Mouse (Mus musculus): ENCODE measurements around the gene Tmem217. TPM values are rescaled to one million over a fixed set of nuclear protein-coding genes. Genes with fewer than 3 reads are reported as not detected.
"Not testable (repeated sequence)": the region's sequence is repeated elsewhere in the genome, so short reads cannot be mapped to it uniquely, and the experiment has no call there.

The Tmem217 gene
- polyA plus RNA-seq, 1 experiment, result not detected

DNA sequence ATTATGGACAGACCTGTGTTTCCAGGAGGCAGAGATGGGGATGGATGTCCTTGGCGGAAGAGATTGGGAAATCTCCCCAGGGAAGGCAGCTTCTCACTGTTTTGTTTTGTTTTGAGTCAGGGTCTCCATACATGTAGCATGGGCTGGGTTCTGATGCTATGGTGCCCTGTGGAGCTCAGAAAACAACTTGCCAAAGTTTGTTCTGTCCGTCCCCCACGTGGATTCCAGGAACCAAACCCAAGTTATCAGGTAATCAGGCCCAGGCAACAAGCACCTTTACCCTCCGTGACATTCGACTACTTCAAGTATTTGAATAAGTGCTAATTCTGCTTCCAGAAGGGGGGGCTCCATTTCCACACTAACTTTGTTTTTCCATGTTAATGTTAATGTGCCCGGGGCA is 52.7 kb downstream of the Tmem217 start:
- Histone ChIP-seq H3K79me2 (ENCODE audit: control insufficient read depth, insufficient read depth) (no peaks in the 10 kb centered on the region), H3ac (ENCODE audit: control insufficient read depth, insufficient read length) (no peak overlapping the region), H3K4me3 (no peak overlapping the region), H3K36me3 (ENCODE audit: control insufficient read depth, insufficient read depth) (no peaks in the 10 kb centered on the region), H3K27me3 (ENCODE audit: control insufficient read depth, insufficient read depth, insufficient read length) (no peaks in the 10 kb centered on the region), H3K4me2 (ENCODE audit: low read depth) (no peak overlapping the region)
- TF ChIP-seq POLR2A (IDR thresholded peaks at IDR 0.05; ENCODE audit: insufficient read length, low read depth) (no peak), MAX (IDR thresholded peaks at IDR 0.05; ENCODE audit: low read depth) (no peak), TCF12 (IDR thresholded peaks at IDR 0.05; ENCODE audit: insufficient read depth, poor library complexity, severe bottlenecking) (no peak), E2F4 (IDR thresholded peaks at IDR 0.05; ENCODE audit: insufficient read depth) (no peak), SRF (IDR thresholded peaks at IDR 0.05; ENCODE audit: control insufficient read depth, insufficient read length, low read depth) (no peak), MYOG (IDR thresholded peaks at IDR 0.05; ENCODE audit: control insufficient read depth in 1 of 3, insufficient read depth in 1 of 3, insufficient read length in 2 of 3, low read depth in 2 of 3) (no peak), TCF3 (IDR thresholded peaks at IDR 0.05; ENCODE audit: insufficient read length, low read depth) (no peak), REST (IDR thresholded peaks at IDR 0.05; ENCODE audit: insufficient read depth, insufficient read length) (no peak), MYOD1 (IDR thresholded peaks at IDR 0.05; ENCODE audit: control insufficient read depth in 1 of 3, insufficient read length in 2 of 3, low read depth in 2 of 3) (no peak), POLR2AphosphoS2 (IDR thresholded peaks at IDR 0.05; ENCODE audit: insufficient read length, low read depth) (no peak), USF1 (IDR thresholded peaks at IDR 0.05; ENCODE audit: low read depth) (no peak)

DNA sequence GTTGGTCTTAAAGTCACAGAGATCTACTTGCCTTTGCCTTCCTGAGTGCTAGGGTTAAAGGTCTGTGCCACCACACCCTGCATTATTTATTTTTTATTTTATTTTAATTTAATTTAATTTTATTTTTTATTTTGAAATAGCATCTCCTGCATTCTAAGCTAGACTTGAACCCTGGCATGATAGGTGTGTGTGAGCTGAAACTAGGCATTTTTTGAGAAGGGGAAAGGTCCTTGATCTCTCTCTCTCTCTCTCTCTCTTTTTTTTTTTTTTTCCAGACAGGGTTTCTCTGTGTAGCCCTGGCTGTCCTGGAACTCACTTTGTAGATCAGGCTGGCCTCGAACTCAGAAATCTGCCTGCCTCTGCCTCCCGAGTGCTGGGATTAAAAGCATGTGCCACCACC is 53.2 kb downstream of the Tmem217 start:
- H3K27me3 ChIP-seq (ENCODE audit: control insufficient read depth, insufficient read depth, insufficient read length); H3K79me2 ChIP-seq (ENCODE audit: control insufficient read depth, insufficient read depth); H3K4me2 ChIP-seq (ENCODE audit: low read depth); H3K4me3 ChIP-seq; H3K36me3 ChIP-seq (ENCODE audit: control insufficient read depth, insufficient read depth); H3ac ChIP-seq (ENCODE audit: control insufficient read depth, insufficient read length): not testable (repeated sequence)

DNA sequence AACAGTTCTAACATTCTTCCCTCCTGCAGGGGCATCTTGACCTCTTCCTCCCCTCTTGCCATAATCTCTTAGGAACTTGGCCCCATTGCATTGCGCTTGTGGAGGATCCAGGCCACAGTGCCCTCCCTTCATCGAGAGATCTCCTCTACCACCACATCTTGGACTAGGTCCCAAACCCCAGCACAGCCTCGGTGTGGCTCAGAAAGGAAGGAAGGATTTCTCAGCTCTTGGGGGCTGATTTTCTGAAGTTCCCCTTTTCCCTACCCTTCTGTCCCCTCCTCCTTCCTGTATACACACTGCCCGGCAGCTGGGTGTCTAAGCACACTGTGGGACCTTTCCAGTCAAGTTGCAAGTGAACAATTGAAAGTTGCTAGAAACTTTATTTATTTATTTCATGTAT is 54.2 kb downstream of the Tmem217 start:
- H3K4me3 ChIP-seq, result no peak overlapping the region
- H3K27me3 ChIP-seq (ENCODE audit: control insufficient read depth, insufficient read depth, insufficient read length), result no peaks in the 10 kb centered on the region
- peaks cover 8% of the 10 kb centered on the region for H3K36me3 ChIP-seq (ENCODE audit: control insufficient read depth, insufficient read depth)
- H3K79me2 ChIP-seq (ENCODE audit: control insufficient read depth, insufficient read depth), result no peaks in the 10 kb centered on the region
- no peak overlapping the region for H3ac ChIP-seq (ENCODE audit: control insufficient read depth, insufficient read length)
- TF ChIP-seq MAX (IDR thresholded peaks at IDR 0.05; ENCODE audit: low read depth), result no peak
- TF ChIP-seq SRF (IDR thresholded peaks at IDR 0.05; ENCODE audit: control insufficient read depth, insufficient read length, low read depth), result no peak
- no peak for TF ChIP-seq POLR2A (IDR thresholded peaks at IDR 0.05; ENCODE audit: insufficient read length, low read depth)
- no peak for TF ChIP-seq POLR2AphosphoS2 (IDR thresholded peaks at IDR 0.05; ENCODE audit: insufficient read length, low read depth)
- TF ChIP-seq TCF3 (IDR thresholded peaks at IDR 0.05; ENCODE audit: insufficient read length, low read depth), result no peak
- TF ChIP-seq TCF12 (IDR thresholded peaks at IDR 0.05; ENCODE audit: insufficient read depth, poor library complexity, severe bottlenecking), result no peak
- no peak for TF ChIP-seq REST (IDR thresholded peaks at IDR 0.05; ENCODE audit: insufficient read depth, insufficient read length)
- TF ChIP-seq E2F4 (IDR thresholded peaks at IDR 0.05; ENCODE audit: insufficient read depth), result no peak
- no peak for TF ChIP-seq CEBPB (IDR thresholded peaks at IDR 0.05; ENCODE audit: insufficient read depth, poor library complexity, severe bottlenecking)
- no peak for TF ChIP-seq MYOD1 (IDR thresholded peaks at IDR 0.05; ENCODE audit: control insufficient read depth in 1 of 3, insufficient read length in 2 of 3, low read depth in 2 of 3)
- no peak for TF ChIP-seq MYOG (IDR thresholded peaks at IDR 0.05; ENCODE audit: control insufficient read depth in 1 of 3, insufficient read depth in 1 of 3, insufficient read length in 2 of 3, low read depth in 2 of 3)
- no peak for TF ChIP-seq USF1 (IDR thresholded peaks at IDR 0.05; ENCODE audit: low read depth)
- H3K4me2 ChIP-seq (ENCODE audit: low read depth), result no peak overlapping the region

DNA sequence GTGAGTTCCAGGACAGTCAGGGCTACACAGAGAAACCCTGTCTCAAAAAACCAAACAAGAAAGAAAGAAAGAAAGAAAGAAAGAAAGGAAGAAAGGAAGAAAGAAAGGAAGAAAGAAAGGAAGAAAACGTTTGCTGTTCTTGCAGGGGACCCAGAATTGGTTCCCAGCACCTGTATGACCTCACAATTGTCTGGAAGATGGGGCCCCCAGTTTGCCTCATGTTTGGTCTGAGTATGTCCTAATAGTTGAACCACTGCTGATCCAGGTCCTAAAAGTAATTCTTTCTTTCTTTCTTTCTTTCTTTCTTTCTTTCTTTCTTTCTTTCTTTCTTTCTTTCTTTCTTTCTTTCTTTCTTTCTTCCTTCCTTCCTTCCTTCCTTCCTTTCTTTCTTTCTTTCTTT is 54.7 kb downstream of the Tmem217 start:
- not testable (repeated sequence) for H3K36me3 ChIP-seq (ENCODE audit: control insufficient read depth, insufficient read depth); H3K27me3 ChIP-seq (ENCODE audit: control insufficient read depth, insufficient read depth, insufficient read length); H3K4me3 ChIP-seq; H3K4me2 ChIP-seq (ENCODE audit: low read depth); H3K79me2 ChIP-seq (ENCODE audit: control insufficient read depth, insufficient read depth); H3ac ChIP-seq (ENCODE audit: control insufficient read depth, insufficient read length)

DNA sequence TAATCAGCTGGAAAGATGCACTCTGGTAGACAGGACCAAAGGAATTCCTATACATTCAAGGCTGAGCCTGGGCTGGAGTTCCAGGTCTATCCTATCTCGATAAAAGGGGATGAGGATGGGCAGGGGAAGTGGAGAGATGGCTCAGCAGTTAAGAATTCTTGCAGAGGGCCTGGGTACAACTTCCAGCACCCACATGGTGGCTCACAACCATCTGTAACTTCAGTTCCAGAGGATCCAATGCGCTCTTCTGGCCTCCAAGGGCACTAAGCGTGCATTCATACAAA is 55.2 kb downstream of the Tmem217 start:
- Histone ChIP-seq H3K27me3 (ENCODE audit: control insufficient read depth, insufficient read depth, insufficient read length) (no peaks in the 10 kb centered on the region), H3ac (ENCODE audit: control insufficient read depth, insufficient read length) (no peak overlapping the region), H3K4me2 (ENCODE audit: low read depth) (no peak overlapping the region), H3K4me3 (no peak overlapping the region), H3K36me3 (ENCODE audit: control insufficient read depth, insufficient read depth) (peaks cover 8% of the 10 kb centered on the region), H3K79me2 (ENCODE audit: control insufficient read depth, insufficient read depth) (no peaks in the 10 kb centered on the region)
- TF ChIP-seq TCF3 (IDR thresholded peaks at IDR 0.05; ENCODE audit: insufficient read length, low read depth) (no peak), SRF (IDR thresholded peaks at IDR 0.05; ENCODE audit: control insufficient read depth, insufficient read length, low read depth) (no peak), POLR2AphosphoS2 (IDR thresholded peaks at IDR 0.05; ENCODE audit: insufficient read length, low read depth) (no peak), E2F4 (IDR thresholded peaks at IDR 0.05; ENCODE audit: insufficient read depth) (no peak), TCF12 (IDR thresholded peaks at IDR 0.05; ENCODE audit: insufficient read depth, poor library complexity, severe bottlenecking) (no peak), MYOG (IDR thresholded peaks at IDR 0.05; ENCODE audit: control insufficient read depth in 1 of 3, insufficient read depth in 1 of 3, insufficient read length in 2 of 3, low read depth in 2 of 3) (no peak), MYOD1 (IDR thresholded peaks at IDR 0.05; ENCODE audit: control insufficient read depth in 1 of 3, insufficient read length in 2 of 3, low read depth in 2 of 3) (no peak), USF1 (IDR thresholded peaks at IDR 0.05; ENCODE audit: low read depth) (no peak), REST (IDR thresholded peaks at IDR 0.05; ENCODE audit: insufficient read depth, insufficient read length) (no peak), MAX (IDR thresholded peaks at IDR 0.05; ENCODE audit: low read depth) (no peak), POLR2A (IDR thresholded peaks at IDR 0.05; ENCODE audit: insufficient read length, low read depth) (no peak), CEBPB (IDR thresholded peaks at IDR 0.05; ENCODE audit: insufficient read depth, poor library complexity, severe bottlenecking) (no peak)

Data from myocyte (in vitro differentiated cells).